Mouse (Mus musculus) MEL (cell line): ENCODE measurements at regions not wholly inside any gene's neighbourhood (a gene's known extent, or its start where the extent isn't known, plus 50 kb on each side); places are given as distances from the start of the nearest gene placed in this dataset.

Source experiments
- DNase-seq: peaks from one replicate; pipeline ENCODE4 v3.0.0; 2011; ENCODE audit warnings: low read depth, low spot score
- H3K27ac ChIP-seq: 2 replicates; pipeline ENCODE4 v1.5.1; 2012; ENCODE audit warnings: low read depth, mild to moderate bottlenecking, control low read depth, low read length, moderate library complexity; ENCODE audit not compliant: control insufficient read depth
- H3K27me3 ChIP-seq, 2 experiments: fragments of 150-350 bp in 1 of 2; sonication (generic) in 1 of 2; 2 replicates each; pipeline ENCODE4 v1.6.1; 2012; ENCODE audit warnings: low read length in 2 of 2, mild to moderate bottlenecking in 2 of 2, improper control_type of control experiment in 1 of 2, moderate library complexity in 1 of 2; ENCODE audit not compliant: insufficient read depth in 2 of 2, control insufficient read depth in 1 of 2
- H3K36me3 ChIP-seq, 2 experiments: 2 replicates each; pipeline ENCODE4 v1.6.1; 2012 to 2014; ENCODE audit warnings: low read length in 2 of 2, improper control_type of control experiment in 1 of 2, inconsistent platforms in 1 of 2, mild to moderate bottlenecking in 1 of 2; ENCODE audit not compliant: insufficient read depth in 2 of 2, control insufficient read depth in 1 of 2
- H3K4me1 ChIP-seq, 2 experiments: fragments of 150-350 bp in 1 of 2; sonication (generic) in 1 of 2; 2 replicates each; pipeline ENCODE4 v1.6.1; 2012; ENCODE audit warnings: low read length in 2 of 2, improper control_type of control experiment in 1 of 2, mild to moderate bottlenecking in 1 of 2; ENCODE audit not compliant: insufficient read depth in 2 of 2, control insufficient read depth in 1 of 2
- H3K4me3 ChIP-seq, 2 experiments: fragments of 150-350 bp in 1 of 2; sonication (generic) in 1 of 2; 2 replicates each; pipeline ENCODE4 v1.5.1; 2012; ENCODE audit warnings: low read depth in 2 of 2, low read length in 2 of 2, mild to moderate bottlenecking in 2 of 2, moderate library complexity in 2 of 2, control low read depth in 1 of 2, improper control_type of control experiment in 1 of 2; ENCODE audit not compliant: control insufficient read depth in 1 of 2, insufficient read depth in 1 of 2
- H3K79me2 ChIP-seq: 2 replicates; pipeline ENCODE4 v1.6.1; 2012; ENCODE audit warnings: mild to moderate bottlenecking, low read length, moderate library complexity; ENCODE audit not compliant: control insufficient read depth, poor library complexity, insufficient read depth
- H3K9ac ChIP-seq: 2 replicates; pipeline ENCODE4 v1.6.1; 2012; ENCODE audit warnings: low read depth, mild to moderate bottlenecking, control low read depth, low read length, moderate library complexity; ENCODE audit not compliant: control insufficient read depth, poor library complexity, severe bottlenecking
- H3K9me3 ChIP-seq: fragments of 150-350 bp; sonication (generic); replicated peaks from 2 replicates; pipeline ENCODE4 v1.6.1; 2012; ENCODE audit warnings: mild to moderate bottlenecking, low read length, improper control_type of control experiment, moderate library complexity; ENCODE audit not compliant: insufficient read depth
- CHD1 ChIP-seq: IDR thresholded peaks from 2 replicates; pipeline ENCODE4 v1.6.1; 2012; ENCODE audit warnings: low read depth, mild to moderate bottlenecking, inconsistent platforms, low read length, improper control_type of control experiment
- ELF1 ChIP-seq: IDR thresholded peaks from 2 replicates; pipeline ENCODE4 v1.6.1; 2014; ENCODE audit warnings: low read depth, mild to moderate bottlenecking, inconsistent platforms, low read length, improper control_type of control experiment, moderate library complexity
- EP300 ChIP-seq, 2 experiments: IDR thresholded peaks; 2 replicates each; pipeline ENCODE4 v1.6.1; 2011; ENCODE audit warnings: improper control_type of control experiment in 2 of 2, low read length in 2 of 2, low read depth in 1 of 2, mild to moderate bottlenecking in 1 of 2
- ETS1 ChIP-seq: IDR thresholded peaks from 2 replicates; pipeline ENCODE4 v1.6.1; 2012; ENCODE audit warnings: low read depth, mild to moderate bottlenecking, inconsistent platforms, low read length, improper control_type of control experiment, moderate library complexity
- GABPA ChIP-seq: IDR thresholded peaks from 2 replicates; pipeline ENCODE4 v1.6.1; 2012; ENCODE audit warnings: low read depth, mild to moderate bottlenecking, inconsistent platforms, low read length, improper control_type of control experiment, moderate library complexity
- MAX ChIP-seq: IDR thresholded peaks from 2 replicates; pipeline ENCODE4 v1.6.1; 2011; ENCODE audit warnings: low read length, improper control_type of control experiment
- MAZ ChIP-seq: IDR thresholded peaks from 2 replicates; pipeline ENCODE4 v1.6.1; 2012; ENCODE audit warnings: low read depth, mild to moderate bottlenecking, inconsistent platforms, low read length, improper control_type of control experiment
- MXI1 ChIP-seq: IDR thresholded peaks from 2 replicates; pipeline ENCODE4 v1.6.1; 2011; ENCODE audit warnings: mild to moderate bottlenecking, low read depth, low read length, improper control_type of control experiment
- MYC ChIP-seq: IDR thresholded peaks from 2 replicates; pipeline ENCODE4 v1.6.1; 2011; ENCODE audit warnings: low read depth, mild to moderate bottlenecking, low read length, improper control_type of control experiment, moderate library complexity
- NELFE ChIP-seq: IDR thresholded peaks from 2 replicates; pipeline ENCODE4 v1.6.1; 2011; ENCODE audit warnings: low read depth, low read length, improper control_type of control experiment
- NRF1 ChIP-seq: IDR thresholded peaks from 2 replicates; pipeline ENCODE4 v1.6.1; 2014; ENCODE audit warnings: low read depth, mild to moderate bottlenecking, inconsistent platforms, low read length, improper control_type of control experiment, moderate library complexity; ENCODE audit not compliant: poor library complexity, insufficient read depth, severe bottlenecking
- POLR2AphosphoS5 ChIP-seq: IDR thresholded peaks from 2 replicates; pipeline ENCODE4 v1.6.1; 2012; ENCODE audit warnings: low read depth, borderline replicate concordance, mild to moderate bottlenecking, inconsistent platforms, low read length, moderate library complexity, mixed read lengths
- TAL1 ChIP-seq: IDR thresholded peaks from 2 replicates; pipeline ENCODE4 v1.6.1; 2012; ENCODE audit warnings: mild to moderate bottlenecking, inconsistent platforms, low read length, moderate library complexity, mixed read lengths
- TBP ChIP-seq: IDR thresholded peaks from 2 replicates; pipeline ENCODE4 v1.8.0; 2011; ENCODE audit warnings: low read depth, low read length, improper control_type of control experiment
- USF1 ChIP-seq: IDR thresholded peaks from 2 replicates; pipeline ENCODE4 v1.6.1; 2014; ENCODE audit warnings: low read depth, mild to moderate bottlenecking, inconsistent platforms, low read length, improper control_type of control experiment, moderate library complexity
- USF2 ChIP-seq, 2 experiments: IDR thresholded peaks; 2 replicates each; pipeline ENCODE4 v1.6.1; 2011 to 2012; ENCODE audit warnings: improper control_type of control experiment in 2 of 2, low read length in 2 of 2, borderline replicate concordance in 1 of 2, inconsistent platforms in 1 of 2, low read depth in 1 of 2, mild to moderate bottlenecking in 1 of 2; ENCODE audit not compliant: insufficient read depth in 1 of 2
- ZC3H11A ChIP-seq: IDR thresholded peaks from 2 replicates; pipeline ENCODE4 v1.6.1; 2012; ENCODE audit warnings: low read depth, mild to moderate bottlenecking, inconsistent platforms, low read length, improper control_type of control experiment
- ZKSCAN1 ChIP-seq: IDR thresholded peaks from 2 replicates; pipeline ENCODE4 v1.6.1; 2012; ENCODE audit warnings: low read depth, mild to moderate bottlenecking, inconsistent platforms, low read length, improper control_type of control experiment, moderate library complexity
- ZMIZ1 ChIP-seq: IDR thresholded peaks from 2 replicates; pipeline ENCODE4 v1.6.1; 2012; ENCODE audit warnings: low read depth, mild to moderate bottlenecking, inconsistent platforms, low read length, improper control_type of control experiment, moderate library complexity

DNA sequence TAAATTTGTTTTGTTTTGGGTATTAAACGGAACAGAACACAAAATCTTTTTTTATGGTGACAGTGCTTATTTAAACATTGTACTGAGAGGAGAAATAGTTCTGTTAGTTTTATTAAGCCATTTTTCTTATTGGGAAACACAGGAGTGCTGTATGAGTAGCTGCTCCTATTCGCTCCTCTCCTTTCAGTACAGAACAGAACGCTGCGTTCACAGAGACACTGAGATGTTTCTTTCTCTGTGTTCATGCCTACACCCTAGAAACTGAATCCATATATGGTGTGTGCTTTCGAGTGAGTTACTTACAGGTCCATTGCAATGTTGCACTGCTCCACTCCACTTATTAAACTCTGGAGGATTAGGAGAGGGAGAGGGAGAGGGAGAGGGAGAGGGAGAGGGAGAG is 634.9 kb upstream of the Adamts5 start:
- Histone ChIP-seq H3K4me3 (no peak overlapping the region), H3K9me3 (no peaks in the 10 kb centered on the region), H3K9ac (no peak overlapping the region), H3K36me3 (no peaks in the 10 kb centered on the region), H3K79me2 (no peaks in the 10 kb centered on the region), H3K27ac (no peak overlapping the region), H3K27me3 (no peaks in the 10 kb centered on the region), H3K4me1 (no peaks in the 10 kb centered on the region)
- TF ChIP-seq USF2 (IDR thresholded peaks at IDR 0.05; ENCODE audit: borderline replicate concordance in 1 of 2, insufficient read depth in 1 of 2, low read depth in 1 of 2, low read length in 2 of 2): no peak
- no peak for TF ChIP-seq ELF1
- TF ChIP-seq ZKSCAN1: no peak
- TF ChIP-seq EP300 (IDR thresholded peaks at IDR 0.05; ENCODE audit: low read depth in 1 of 2, low read length in 2 of 2): no peak
- TF ChIP-seq MYC: no peak
- no peak for TF ChIP-seq MAX
- TF ChIP-seq GABPA: no peak
- TF ChIP-seq CHD1: no peak
- TF ChIP-seq NELFE: no peak
- TF ChIP-seq MXI1: no peak
- TF ChIP-seq TBP: no peak
- no peak for TF ChIP-seq USF1
- TF ChIP-seq ZMIZ1: no peak
- no peak for TF ChIP-seq NRF1
- no peak for TF ChIP-seq MAZ
- DNase-seq: no peak

DNA sequence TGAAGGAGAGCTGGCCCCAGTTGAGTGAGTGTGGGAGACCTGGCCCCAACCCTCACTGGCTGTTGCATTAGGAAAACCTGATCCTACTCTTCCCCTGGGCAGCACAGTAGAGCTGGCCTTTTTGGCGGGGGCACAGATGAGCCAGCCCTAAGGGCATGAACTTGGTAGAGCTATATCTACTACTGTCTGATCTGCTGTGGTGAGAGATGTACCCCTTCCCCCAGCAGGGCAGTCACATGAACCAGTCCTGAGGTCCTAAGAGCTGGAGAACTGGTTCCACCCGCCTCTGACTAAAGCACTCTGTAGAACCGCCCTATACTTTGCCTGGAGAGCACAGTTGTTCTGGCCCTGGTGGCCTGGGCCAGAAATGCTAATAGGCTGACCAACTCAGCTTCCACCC is 622.5 kb upstream of the Adamts5 start:
- Histone ChIP-seq H3K27me3 (no peaks in the 10 kb centered on the region), H3K4me3 (no peak overlapping the region), H3K9me3 (no peaks in the 10 kb centered on the region), H3K79me2 (no peaks in the 10 kb centered on the region), H3K36me3 (no peaks in the 10 kb centered on the region), H3K4me1 (no peaks in the 10 kb centered on the region), H3K9ac (no peak overlapping the region), H3K27ac (no peak overlapping the region)
- no peak for DNase-seq
- TF ChIP-seq ZMIZ1: no peak
- no peak for TF ChIP-seq ETS1
- no peak for TF ChIP-seq POLR2AphosphoS5
- TF ChIP-seq ZC3H11A: no peak
- no peak for TF ChIP-seq TAL1
